In the genomic region with DNA sequence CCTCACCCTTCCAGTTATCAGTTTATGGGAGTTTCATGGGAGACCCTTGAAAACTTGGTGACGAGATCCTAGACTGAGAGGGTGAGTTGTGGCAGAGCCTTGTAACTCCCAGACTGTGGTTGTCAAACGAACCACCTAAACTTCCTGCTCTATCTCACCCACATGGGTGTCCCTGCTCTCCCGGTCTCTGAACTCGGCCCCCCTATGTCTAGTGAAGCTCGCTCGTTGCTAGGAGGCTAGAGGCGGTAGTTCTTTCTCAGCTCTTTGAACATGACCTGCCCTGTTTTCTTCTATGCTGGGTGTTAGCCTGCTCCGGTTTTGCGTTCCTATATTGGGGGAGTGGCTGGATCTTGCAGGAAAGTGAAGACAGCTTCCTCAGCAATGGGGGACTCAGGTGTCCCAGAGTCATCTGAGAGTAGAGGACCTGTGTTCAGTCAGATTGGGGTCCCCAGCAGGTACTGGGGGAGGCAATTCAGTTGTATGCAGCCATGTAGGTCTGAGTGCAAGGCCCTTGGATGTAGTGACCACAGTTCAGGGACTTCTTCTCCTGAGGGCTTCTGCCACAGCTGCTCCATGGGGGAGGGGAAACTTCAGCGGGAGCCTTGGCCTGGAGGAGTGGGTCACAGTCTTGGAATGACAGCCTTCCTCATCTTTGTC, we compare ENCODE assay signal across 16 mouse cellular contexts. TPM values are rescaled to one million over a fixed set of nuclear protein-coding genes. Genes with fewer than 3 reads are reported as not detected.
DNase-seq lines count a peak whose midpoint lies in the region; ATAC-seq lines count a peak whose summit lies in the region.
"Had no signal": no experiment of that assay in that cellular context is flagged by ENCODE, and none has a peak within 500 bp of the region (broad histone marks: within the 10 kb centered on the region; RNA-seq: fewer than 3 reads in every experiment).

No protein-coding gene starts in this region.

- H3K36me3 ChIP-seq in heart, embryonic 11.5 days (ENCODE audit: control insufficient read depth, insufficient read depth, low read length) = no peaks in the 10 kb centered on the region
- peaks cover 14% of the 10 kb centered on the region for H3K36me3 ChIP-seq in liver, embryonic 13.5 days
- H3K36me3 ChIP-seq: hindbrain, embryonic 15.5 days had no signal

- no peak overlapping the region for H3K4me3 ChIP-seq in heart, embryonic 11.5 days (ENCODE audit: low read depth, low read length)
- peak overlapping the region; percentile 44 for H3K4me3 ChIP-seq in liver, embryonic 13.5 days (replicated peaks)
- H3K4me3 ChIP-seq: hindbrain, embryonic 15.5 days; megakaryocyte, embryonic 14.5 days; myocyte had no signal

- H3K9ac ChIP-seq in heart, embryonic 11.5 days (ENCODE audit: low read depth, low read length) = no peak overlapping the region; the same call in 1 of the 2 replicates
- peak overlapping the region; percentile 75 for H3K9ac ChIP-seq in liver, embryonic 13.5 days
- H3K9ac ChIP-seq: hindbrain, embryonic 15.5 days had no signal

- no peaks in the 10 kb centered on the region; the same call in 1 of the 2 replicates for H3K27me3 ChIP-seq in heart, embryonic 11.5 days (ENCODE audit: control insufficient read depth, insufficient read depth, low read length)
- H3K27me3 ChIP-seq in liver, embryonic 13.5 days = no peaks in the 10 kb centered on the region
- H3K27me3 ChIP-seq: hindbrain, embryonic 15.5 days had no signal

- 45% methylated on average over 10 of the region's 10 CpGs for WGBS in heart, embryonic 11.5 days (ENCODE audit: insufficient replicate concordance)
- WGBS in liver, embryonic 13.5 days (ENCODE audit: insufficient replicate concordance) = 25% methylated on average over 10 of the region's 10 CpGs

- no peak for ATAC-seq in heart, embryonic 11.5 days (replicated peaks; ENCODE audit: insufficient number of reproducible peaks, low FRiP score, low TSS enrichment)
- ATAC-seq in common myeloid progenitor, adult 5-6 weeks (replicated peaks; ENCODE audit: low read depth, poor library complexity, severe bottlenecking) = peak; percentile 36; the same call in 1 of the 2 replicates
- no peak for ATAC-seq in liver, embryonic 13.5 days (ENCODE audit: low read depth)
- ATAC-seq: forebrain, embryonic 16.5 days had no signal

- H3K4me1 ChIP-seq in heart, embryonic 11.5 days (ENCODE audit: control insufficient read depth, insufficient read depth, low read length) = peaks cover 71% of the 10 kb centered on the region
- H3K4me1 ChIP-seq in liver, embryonic 13.5 days (replicated peaks) = peaks cover 100% of the 10 kb centered on the region

- H3K9me3 ChIP-seq in heart, embryonic 11.5 days (replicated peaks; ENCODE audit: control insufficient read depth, low read length) = no peaks in the 10 kb centered on the region
- H3K9me3 ChIP-seq in liver, embryonic 13.5 days (replicated peaks) = no peaks in the 10 kb centered on the region
- H3K9me3 ChIP-seq: hindbrain, embryonic 15.5 days had no signal

- no peak for DNase-seq in heart, adult 18-20 months
- DNase-seq in spleen, postnatal 10 days (ENCODE audit: low spot score in 2 of 2) = peak; percentile 31 to 52
- no peak for DNase-seq in spleen, postnatal 36 days (ENCODE audit: low spot score in 2 of 2)
- DNase-seq in liver, embryonic 13.5 days = no peak
- no peak for DNase-seq in embryo, embryonic 9.5 days (ENCODE audit: extremely low spot score)
- DNase-seq in adrenal gland, adult 8-10 months = no peak
- DNase-seq: adrenal gland, postnatal 36 days; cerebellum, adult 11-12 months; kidney, postnatal 14 days; layer of hippocampus, postnatal 36 days had no signal

- peak overlapping the region; percentile 2; the same call in 1 of the 2 replicates for H3K27ac ChIP-seq in heart, embryonic 11.5 days (ENCODE audit: low read depth, low read length)
- H3K27ac ChIP-seq in liver, embryonic 13.5 days = peak overlapping the region; percentile 99
- H3K27ac ChIP-seq: hindbrain, embryonic 15.5 days had no signal

- peak overlapping the region; percentile 30 for H3K4me2 ChIP-seq in heart, embryonic 11.5 days
- H3K4me2 ChIP-seq in liver, embryonic 13.5 days = peak overlapping the region; percentile 99
- H3K4me2 ChIP-seq: hindbrain, embryonic 15.5 days had no signal

RNA-seq across cellular contexts. Expression of a gene that starts 10.6 kb away (rescaled TPM):
- polyA plus RNA-seq in heart, embryonic 11.5 days (2014; fragmentation: Nextera tagmentation; extraction: Ambion mirVana) = 7.1 and 10.6 TPM in 2 replicates
- total RNA-seq in heart, adult 18-20 months (2021) = 1 to 10 TPM; 7.2 to 8.0 TPM
- total RNA-seq in common myeloid progenitor, adult 5-6 weeks (2017) = 9.2 and 15.1 TPM in 2 replicates
- polyA plus RNA-seq in liver, embryonic 13.5 days (2015; fragmentation: Nextera tagmentation; extraction: Ambion mirVana) = 23.6 and 27.5 TPM in 2 replicates
- total RNA-seq in adrenal gland, adult 8-10 months (2022) = 10 to 100 TPM; 55.7 to 76.3 (median 61.3) TPM

Comparison
In these comparisons a context has a peak if more than half of its experiments do, and no peak if none do; other contexts are left out.
1. DNase-seq: peak in spleen, postnatal 10 days (2 of 2); none in heart, adult 18-20 months (0 of 2), spleen, postnatal 36 days (0 of 2), liver, embryonic 13.5 days (single experiment), embryo, embryonic 9.5 days (single experiment) and adrenal gland, adult 8-10 months (single experiment).